Mouse (Mus musculus): Measurements from ENCODE around the gene Acsbg1.
A peak's percentile ranks its signal among the peaks of the same experiment; 100 is the strongest.

The Acsbg1 gene

GRCm38 (mm10) chr9:54671962-54672361 is 10.3 kb upstream of the Acsbg1 start:
- DNase-seq (ENCODE audit: low read depth, low spot score): no peak

DNA sequence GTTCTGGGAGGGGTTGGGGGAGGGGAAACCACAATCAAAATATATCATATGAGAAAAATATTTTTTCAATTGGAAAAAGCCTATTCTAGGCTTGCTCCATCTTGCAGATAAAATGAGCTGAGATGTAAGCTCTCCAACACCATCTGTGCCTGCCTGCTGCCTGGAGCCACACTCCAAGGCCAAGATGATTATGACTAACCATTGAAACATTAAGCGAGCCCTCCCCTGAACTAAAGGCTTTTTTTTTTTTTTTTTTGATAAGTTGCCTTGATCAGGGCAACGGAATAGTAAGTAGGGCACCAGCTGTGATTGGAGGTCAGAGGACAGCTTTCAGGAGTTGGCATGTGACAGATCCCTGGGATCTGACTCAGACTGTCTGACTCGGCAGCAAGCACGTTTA is 6.8 kb upstream of the Acsbg1 start:
- peak; percentile 79 for DNase-seq (ENCODE audit: low read depth, low spot score)

- no peak for DNase-seq (ENCODE audit: low read depth, low spot score)
These were observed 4.4 kb upstream of the Acsbg1 start for GRCm38 (mm10) chr9:54666116-54666515.

DNA sequence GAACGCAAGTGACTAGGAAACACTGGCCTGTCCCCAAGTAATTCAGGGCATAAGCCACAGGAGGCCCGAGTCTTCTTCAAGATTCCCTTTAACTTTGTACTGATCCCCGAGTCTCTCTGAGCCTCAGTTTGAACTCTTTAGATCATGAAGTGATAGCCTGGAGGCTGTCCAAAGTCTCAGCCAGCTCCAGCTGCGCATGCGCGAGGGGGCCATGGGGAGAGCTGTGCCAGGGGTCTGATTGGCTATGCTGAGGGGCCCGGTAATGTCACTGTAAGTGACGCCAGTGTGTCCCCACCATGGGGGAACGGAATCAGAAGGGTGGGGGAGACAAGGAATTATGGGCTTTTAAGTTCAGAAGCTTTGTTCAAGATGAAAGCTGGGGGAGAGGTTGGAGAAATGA is 2.7 kb upstream of the Acsbg1 start:
- DNase-seq (ENCODE audit: low read depth, low spot score): no peak

DNA sequence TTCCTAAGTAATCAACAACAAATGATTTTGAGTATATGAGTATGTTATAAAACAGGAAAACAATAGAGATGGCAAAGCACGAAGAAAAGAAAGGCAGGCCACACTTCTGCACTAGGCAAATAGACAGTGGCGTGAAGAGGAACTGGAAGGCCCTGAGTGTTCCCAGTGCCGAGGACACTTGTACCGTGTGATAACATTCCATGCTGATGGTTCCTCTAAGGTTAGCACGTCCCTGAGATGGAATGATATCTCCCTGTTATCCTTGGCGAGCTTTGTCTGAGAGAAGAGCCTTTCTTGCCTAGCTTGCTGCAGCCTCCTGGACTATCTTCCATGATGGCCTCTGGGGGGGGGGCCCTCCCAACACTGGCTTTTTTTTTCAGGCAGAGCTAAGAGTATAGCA is 2.9 kb downstream of the Acsbg1 start:
- DNase-seq (ENCODE audit: low read depth, low spot score): no peak

- no peak for DNase-seq (ENCODE audit: low read depth, low spot score)
These were observed 5.3 kb downstream of the Acsbg1 start for GRCm38 (mm10) chr9:54656402-54656801.

- DNase-seq (ENCODE audit: low read depth, low spot score): no peak
These were observed 5.8 kb downstream of the Acsbg1 start for GRCm38 (mm10) chr9:54655846-54656245.

- no peak for DNase-seq (ENCODE audit: low read depth, low spot score)
These were observed 8.9 kb downstream of the Acsbg1 start for GRCm38 (mm10) chr9:54652778-54653177.

GRCm38 (mm10) chr9:54649360-54649759 is 12.3 kb downstream of the Acsbg1 start:
- DNase-seq (ENCODE audit: low read depth, low spot score): peak; percentile 98

- DNase-seq (ENCODE audit: low read depth, low spot score): peak; percentile 71
These were observed 14.2 kb downstream of the Acsbg1 start for GRCm38 (mm10) chr9:54647456-54647855.

DNA sequence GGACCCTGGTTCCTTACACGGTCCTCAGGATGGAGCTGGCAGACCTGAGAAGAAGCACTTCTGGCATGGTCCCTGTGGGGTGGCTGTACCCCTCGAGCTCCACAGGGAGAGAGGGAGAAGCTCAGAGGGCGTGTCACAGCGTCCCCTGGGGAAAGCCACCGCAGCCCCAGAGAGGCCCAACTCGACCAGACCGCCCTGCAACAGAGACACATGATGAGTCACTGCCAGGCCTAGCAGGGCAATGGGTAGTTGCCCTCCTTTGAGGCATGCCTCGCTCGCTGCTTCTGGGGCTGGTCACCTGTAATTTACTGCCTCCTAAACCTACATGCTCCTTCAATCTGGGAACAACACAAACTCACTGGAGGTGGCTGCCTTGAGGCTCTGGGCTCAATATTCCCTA is 15.4 kb downstream of the Acsbg1 start:
- DNase-seq (ENCODE audit: low read depth, low spot score): no peak

DNA sequence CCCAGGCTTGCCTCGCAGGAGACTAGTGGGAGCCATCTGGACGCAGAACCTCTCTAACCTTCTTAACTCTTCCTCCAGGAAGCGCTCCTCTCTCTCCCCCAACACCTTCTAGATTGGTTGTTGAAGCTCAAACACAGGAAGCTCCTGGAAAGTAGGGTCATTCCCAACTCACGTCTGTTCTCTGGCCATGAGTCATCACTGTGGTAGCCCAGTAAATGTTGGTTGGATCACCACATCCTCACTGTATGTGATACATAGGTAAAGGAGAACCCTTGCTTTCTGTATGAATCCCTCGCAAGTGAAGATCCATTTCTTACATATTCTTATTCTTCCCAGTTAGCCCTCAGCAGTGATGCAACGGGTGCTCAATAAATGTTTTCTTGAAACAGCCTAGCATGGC is 16.1 kb downstream of the Acsbg1 start:
- peak; percentile 58 for DNase-seq (ENCODE audit: low read depth, low spot score)

DNA sequence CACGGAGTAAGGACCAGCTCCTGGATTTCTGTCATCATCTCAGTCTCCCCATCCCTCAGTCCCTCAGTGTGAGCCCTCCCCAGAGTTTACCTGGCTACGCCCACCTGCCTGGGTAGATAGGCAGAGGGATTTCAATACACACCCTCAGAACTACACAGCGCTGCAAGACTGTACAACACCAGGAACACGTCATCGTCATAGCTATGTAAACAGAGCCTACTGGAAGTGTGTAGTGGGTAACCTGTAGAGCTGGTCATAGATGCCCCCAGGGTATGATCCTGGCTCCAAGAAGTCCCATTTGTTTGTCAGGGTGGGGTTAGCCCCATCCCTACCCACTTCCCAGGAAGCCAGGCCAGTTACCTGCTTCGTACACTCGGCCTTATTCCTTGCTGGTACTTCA is 18.5 kb downstream of the Acsbg1 start:
- no peak for DNase-seq (ENCODE audit: low read depth, low spot score)

DNA sequence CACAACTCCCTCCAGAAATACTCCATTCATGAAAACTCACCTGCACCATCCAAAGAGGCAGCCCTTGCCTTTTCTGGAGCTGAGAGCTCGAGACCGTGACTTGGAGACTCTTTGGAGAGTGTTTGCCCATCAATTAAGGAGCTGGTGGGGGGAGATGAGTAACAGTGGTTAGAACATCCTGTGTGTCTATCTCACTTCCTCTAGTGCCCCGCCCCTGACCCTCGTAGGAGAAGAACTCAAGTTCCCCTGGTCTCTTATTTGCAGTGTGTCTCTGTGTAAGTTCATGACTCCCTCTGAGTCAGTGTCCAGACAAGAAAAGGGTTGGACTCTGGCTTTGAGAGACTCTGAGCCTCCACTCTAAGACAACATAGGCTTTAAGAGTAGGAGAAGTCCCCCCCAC is 19.1 kb downstream of the Acsbg1 start:
- DNase-seq (ENCODE audit: low read depth, low spot score): peak; percentile 88

DNA sequence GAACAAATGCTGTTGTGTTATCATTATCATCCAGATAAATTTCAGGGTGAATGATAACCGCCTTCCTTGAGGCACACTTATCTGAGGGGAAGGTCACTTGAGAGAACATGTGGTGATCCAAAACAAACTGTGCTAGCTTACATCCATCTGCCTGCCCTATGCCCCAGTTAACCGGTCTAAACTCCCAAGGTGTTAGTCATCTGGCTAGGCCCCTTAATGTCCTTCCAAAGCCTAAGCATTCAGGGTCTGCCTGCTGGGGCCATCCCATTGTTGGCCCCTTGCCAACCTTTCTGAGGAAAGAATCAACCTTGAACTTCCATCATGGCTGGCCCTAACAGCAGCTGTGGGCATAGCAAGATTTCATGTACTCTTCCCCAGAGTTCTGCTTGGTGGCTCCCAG is 19.5 kb downstream of the Acsbg1 start:
- peak; percentile 78 for DNase-seq (ENCODE audit: low read depth, low spot score)

- DNase-seq (ENCODE audit: low read depth, low spot score): no peak
These were observed 20.1 kb downstream of the Acsbg1 start for GRCm38 (mm10) chr9:54641548-54641947.

- peak; percentile 58 for DNase-seq (ENCODE audit: low read depth, low spot score)
These were observed 22.5 kb downstream of the Acsbg1 start for GRCm38 (mm10) chr9:54639192-54639591.

- DNase-seq (ENCODE audit: low read depth, low spot score): no peak
These were observed 24.0 kb downstream of the Acsbg1 start for GRCm38 (mm10) chr9:54637510-54638314.

DNA sequence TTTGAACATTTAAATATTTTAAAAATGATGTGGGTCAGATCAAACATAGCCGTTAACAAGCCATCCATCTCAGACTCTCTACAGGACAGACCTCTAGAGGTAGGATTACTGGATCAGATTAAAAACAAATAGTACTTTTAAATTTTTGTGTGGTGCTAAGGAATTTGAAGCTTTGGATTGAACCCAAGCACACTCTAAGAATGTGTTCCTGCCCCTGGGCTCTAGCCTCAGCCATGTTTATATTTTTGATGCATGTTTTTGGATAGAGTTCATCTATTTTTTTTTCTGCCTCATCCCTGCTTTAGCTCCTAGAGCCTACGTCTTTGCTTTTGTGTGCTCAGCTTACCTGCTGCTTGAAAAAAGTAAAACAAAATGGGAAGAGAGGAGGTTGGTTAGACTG is 28.3 kb downstream of the Acsbg1 start:
- peak; percentile 63 for DNase-seq (ENCODE audit: low read depth, low spot score)

GRCm38 (mm10) chr9:54630905-54631304 is 30.8 kb downstream of the Acsbg1 start:
- DNase-seq (ENCODE audit: low read depth, low spot score): no peak

- DNase-seq (ENCODE audit: low read depth, low spot score): peak; percentile 69
These were observed 31.9 kb downstream of the Acsbg1 start for GRCm38 (mm10) chr9:54629613-54630261.

- no peak for DNase-seq (ENCODE audit: low read depth, low spot score)
These were observed 32.9 kb downstream of the Acsbg1 start for GRCm38 (mm10) chr9:54628752-54629151.

DNA sequence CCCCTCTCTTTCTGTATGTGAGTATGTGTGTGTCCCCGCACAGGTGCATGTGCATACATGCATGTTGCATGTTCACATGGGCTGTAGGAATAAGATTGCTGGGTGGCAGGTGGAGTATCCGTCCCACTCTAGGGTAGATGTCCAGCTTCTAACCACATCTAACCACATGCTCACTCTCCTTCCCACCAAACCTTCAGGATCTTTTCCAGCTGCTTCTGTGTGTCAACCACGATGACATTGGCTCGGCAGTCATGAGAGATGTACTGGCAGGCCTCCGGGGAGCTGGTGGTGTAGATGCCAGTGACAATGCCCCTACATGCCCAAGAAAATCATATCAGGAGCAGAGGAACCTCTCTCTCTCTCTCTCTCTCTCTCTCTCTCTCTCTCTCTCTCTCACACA is 34.4 kb downstream of the Acsbg1 start:
- DNase-seq (ENCODE audit: low read depth, low spot score): no peak
